Mouse (Mus musculus) ES-Bruce4 (cell line): ENCODE data around the gene Tmem151b.

ENCODE experiments used
- CTCF ChIP-seq: IDR thresholded peaks from one replicate; pipeline ENCODE4 v1.8.1; 2011; ENCODE audit warnings: low read depth, low read length
- POLR2A ChIP-seq: IDR thresholded peaks from one replicate; pipeline ENCODE4 v1.8.1; 2011; ENCODE audit warnings: low read length; ENCODE audit not compliant: insufficient read depth

DNA sequence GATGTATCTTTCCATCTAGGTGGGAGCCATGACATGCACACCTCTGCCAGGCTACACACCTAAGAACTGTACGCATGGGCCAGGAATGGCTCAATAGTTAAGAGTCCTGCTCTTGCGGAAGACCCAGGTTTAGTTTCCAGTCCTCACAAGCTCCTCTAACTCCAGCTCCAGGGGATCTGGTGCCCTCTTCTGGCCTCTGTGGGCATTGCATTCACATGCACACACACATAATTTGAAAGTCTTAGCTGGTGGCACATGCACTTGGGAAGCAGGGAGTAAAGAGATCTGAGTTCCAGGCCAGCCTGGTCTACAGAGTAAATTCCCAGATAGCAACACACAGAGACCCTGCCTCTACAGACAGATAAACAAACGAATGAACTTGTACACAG lies 37.0 kb upstream of the Tmem151b start:
- peak; percentile 75 for TF ChIP-seq CTCF
- TF ChIP-seq POLR2A, result no peak
